Mouse (Mus musculus) frontal cortex, adult (tissue): ENCODE measurements at regions not wholly inside any gene's neighbourhood (a gene's known extent, or its start where the extent isn't known, plus 50 kb on each side); places are given as distances from the start of the nearest gene placed in this dataset.

Experiments used
- ATAC-seq: cut with Nextera tagmentation; 2 replicates; pipeline ENCODE4 v1.9.2; 2017; ENCODE audit warnings: mild to moderate bottlenecking, moderate library complexity, mixed read lengths; ENCODE audit not compliant: low TSS enrichment

- no peak for ATAC-seq
Measured at GRCm38 (mm10) chr19:28205691-28206090, 194.7 kb upstream of the Rfx3 start.

GRCm38 (mm10) chr19:28203719-28204118 is 192.8 kb upstream of the Rfx3 start:
- ATAC-seq = 0 out of 2 replicates have a peak, but pooled peaks have one; percentile 59

- ATAC-seq = no peak
Measured at GRCm38 (mm10) chr19:28199385-28199784, 188.4 kb upstream of the Rfx3 start.

GRCm38 (mm10) chr19:28196881-28197280 is 185.9 kb upstream of the Rfx3 start:
- no peak for ATAC-seq

GRCm38 (mm10) chr19:28192248-28192647 is 181.3 kb upstream of the Rfx3 start:
- no peak for ATAC-seq

GRCm38 (mm10) chr19:28191428-28192116 is 180.6 kb upstream of the Rfx3 start:
- no peak for ATAC-seq

- no peak for ATAC-seq
Measured at GRCm38 (mm10) chr19:28190250-28190649, 179.3 kb upstream of the Rfx3 start.

- no peak for ATAC-seq
Measured at GRCm38 (mm10) chr19:28188363-28188762, 177.4 kb upstream of the Rfx3 start.

- ATAC-seq = no peak
Measured at GRCm38 (mm10) chr19:28182411-28183182, 171.6 kb upstream of the Rfx3 start.

GRCm38 (mm10) chr19:28181171-28181570 is 170.2 kb upstream of the Rfx3 start:
- no peak for ATAC-seq

- ATAC-seq = no peak
Measured at GRCm38 (mm10) chr19:28178114-28178513, 167.1 kb upstream of the Rfx3 start.

- no peak for ATAC-seq
Measured at GRCm38 (mm10) chr19:28176821-28177220, 165.9 kb upstream of the Rfx3 start.

- ATAC-seq = no peak
Measured at GRCm38 (mm10) chr19:28171836-28172534, 161.0 kb upstream of the Rfx3 start.

- no peak for ATAC-seq
Measured at GRCm38 (mm10) chr19:28167451-28168165, 156.6 kb upstream of the Rfx3 start.

GRCm38 (mm10) chr19:28166626-28167025 is 155.7 kb upstream of the Rfx3 start:
- no peak for ATAC-seq

- peak; percentile 94 for ATAC-seq
Measured at GRCm38 (mm10) chr19:28165901-28166361, 155.0 kb upstream of the Rfx3 start.

- no peak for ATAC-seq
Measured at GRCm38 (mm10) chr19:28163195-28163594, 152.2 kb upstream of the Rfx3 start.

- ATAC-seq = no peak
Measured at GRCm38 (mm10) chr19:28160582-28160981, 149.6 kb upstream of the Rfx3 start.

GRCm38 (mm10) chr19:28157196-28157595 is 146.2 kb upstream of the Rfx3 start:
- ATAC-seq = peak; percentile 47; the same call in 1 of the 2 replicates

GRCm38 (mm10) chr19:28137581-28137980 is 126.6 kb upstream of the Rfx3 start:
- ATAC-seq = no peak

GRCm38 (mm10) chr19:28134806-28135205 is 123.8 kb upstream of the Rfx3 start:
- ATAC-seq = no peak
